Mouse (Mus musculus): Measurements from ENCODE around the gene Cyp2j8.
A peak's percentile ranks its signal among the peaks of the same experiment; 100 is the strongest.
"Not testable (repeated sequence)": the region's sequence is repeated elsewhere in the genome, so short reads cannot be mapped to it uniquely, and the experiment has no call there.

Gene Cyp2j8

GRCm38 (mm10) chr4:96507286-96507685 lies at the start of gene Cyp2j8:
TSS of gene Cyp2j8 (minus strand) at chr4:96507386.
- no peak for DNase-seq

GRCm38 (mm10) chr4:96553133-96553819 lies 46.1 kb upstream of the Cyp2j8 start, which contains the start of gene Cyp2j6:
TSS of gene Cyp2j6 (minus strand) at chr4:96553661.
- DNase-seq = peak; percentile 37 to 39

GRCm38 (mm10) chr4:96551619-96552018 lies 44.4 kb upstream of the Cyp2j8 start:
- no peak for DNase-seq

GRCm38 (mm10) chr4:96545976-96546375 lies 38.8 kb upstream of the Cyp2j8 start:
- DNase-seq = no peak

GRCm38 (mm10) chr4:96525772-96526171 lies 18.6 kb upstream of the Cyp2j8 start:
- DNase-seq = peak; percentile 19 to 35

- DNase-seq = no peak
These were observed 15.1 kb upstream of the Cyp2j8 start for GRCm38 (mm10) chr4:96522256-96522655.

- no peak for DNase-seq
These were observed 2.9 kb upstream of the Cyp2j8 start for GRCm38 (mm10) chr4:96510083-96510482.

- not testable (repeated sequence) for DNase-seq
These were observed 43.7 kb downstream of the Cyp2j8 start for GRCm38 (mm10) chr4:96463311-96464060.

Data from cerebellum, postnatal 14 days (tissue).